Mouse (Mus musculus): Measurements from ENCODE around the gene Ppp1r12b. TPM values are rescaled to one million over a fixed set of nuclear protein-coding genes. Genes with fewer than 3 reads are reported as not detected.

The Ppp1r12b gene
- total and polyA plus RNA-seq, 3 experiments = 0.64 to 1.8 (median 1.6) TPM

GRCm38 (mm10) chr1:134714166-134714565 is 241.6 kb downstream of the Ppp1r12b start:
- H3K4me1 ChIP-seq (ENCODE audit: control insufficient read depth in 1 of 2, insufficient read depth in 2 of 2) = peaks cover 4 to 16% of the 10 kb centered on the region in 2 experiments; a peak in 3 of 4 replicates
- in situ Hi-C loops (cut with MboI; ENCODE audit: low pct_ligation_motif_present, low pct_unique_long_range_greater_than_20kb, low sequenced_read_pairs) (no loop called here), dilution Hi-C loops (cut with MboI; ENCODE audit: extremely low pct_ligation_motif_present, extremely low pct_unique_long_range_greater_than_20kb, low sequenced_read_pairs) (no loop called here)
- H3K4me3 ChIP-seq (replicated peaks in 1 of 3; ENCODE audit: low read depth in 2 of 3, low read length in 2 of 3, poor library complexity in 1 of 3) = no peak overlapping the region
- no peaks in the 10 kb centered on the region for H3K79me2 ChIP-seq (replicated peaks; ENCODE audit: control insufficient read depth, extremely low read depth, insufficient read depth, poor library complexity, severe bottlenecking)
- peaks cover 95% of the 10 kb centered on the region for H3K27me3 ChIP-seq (replicated peaks)
- no peak overlapping the region for H3K9ac ChIP-seq (ENCODE audit: insufficient read depth, low read depth)
- TF ChIP-seq ZC3H11A (IDR thresholded peaks at IDR 0.05; ENCODE audit: low read depth, low read length) = no peak
- no peak for TF ChIP-seq POLR2A (IDR thresholded peaks at IDR 0.05; ENCODE audit: low read depth, low read length)
- no peak for TF ChIP-seq MAFK (IDR thresholded peaks at IDR 0.05; ENCODE audit: insufficient replicate concordance, low read length)
- no peak for TF ChIP-seq EP300 (IDR thresholded peaks at IDR 0.05; ENCODE audit: low read length)
- no peak for TF ChIP-seq E2F4 (IDR thresholded peaks at IDR 0.05; ENCODE audit: insufficient replicate concordance, low read depth, low read length)
- TF ChIP-seq PAX5 (IDR thresholded peaks at IDR 0.05; ENCODE audit: low read length) = no peak
- TF ChIP-seq RAD21 (IDR thresholded peaks at IDR 0.05; ENCODE audit: low read depth, low read length) = no peak
- DNase-seq (ENCODE audit: extremely low read depth) = no peak
- no peaks in the 10 kb centered on the region for H3K9me3 ChIP-seq (replicated peaks; ENCODE audit: low read length)
- H3K36me3 ChIP-seq (replicated peaks in 1 of 2; ENCODE audit: control insufficient read depth in 1 of 2, insufficient read depth in 1 of 2, low read length in 1 of 2) = no peaks in the 10 kb centered on the region
- no peak overlapping the region for H3K27ac ChIP-seq (ENCODE audit: insufficient read depth, low read depth)
- H3K4me2 ChIP-seq (ENCODE audit: insufficient read depth, low read depth, poor library complexity, severe bottlenecking) = no peak overlapping the region

GRCm38 (mm10) chr1:134713421-134713969 is 242.2 kb downstream of the Ppp1r12b start:
- Histone ChIP-seq H3K27ac (ENCODE audit: insufficient read depth, low read depth) (no peak overlapping the region), H3K4me3 (replicated peaks in 1 of 3; ENCODE audit: low read depth in 2 of 3, low read length in 2 of 3, poor library complexity in 1 of 3) (no peak overlapping the region), H3K27me3 (replicated peaks) (peaks cover 94% of the 10 kb centered on the region), H3K9me3 (replicated peaks; ENCODE audit: low read length) (no peaks in the 10 kb centered on the region), H3K4me1 (ENCODE audit: control insufficient read depth in 1 of 2, insufficient read depth in 2 of 2) (peaks cover 3 to 18% of the 10 kb centered on the region in 2 experiments; a peak in 3 of 4 replicates), H3K79me2 (replicated peaks; ENCODE audit: control insufficient read depth, extremely low read depth, insufficient read depth, poor library complexity, severe bottlenecking) (no peaks in the 10 kb centered on the region), H3K36me3 (replicated peaks in 1 of 2; ENCODE audit: control insufficient read depth in 1 of 2, insufficient read depth in 1 of 2, low read length in 1 of 2) (no peaks in the 10 kb centered on the region), H3K4me2 (ENCODE audit: insufficient read depth, low read depth, poor library complexity, severe bottlenecking) (no peak overlapping the region), H3K9ac (ENCODE audit: insufficient read depth, low read depth) (no peak overlapping the region)
- TF ChIP-seq POLR2A (IDR thresholded peaks at IDR 0.05; ENCODE audit: low read depth, low read length) (no peak), IRF4 (IDR thresholded peaks at IDR 0.05; ENCODE audit: low read depth, low read length) (no peak), MAFK (IDR thresholded peaks at IDR 0.05; ENCODE audit: insufficient replicate concordance, low read length) (no peak), USF1 (IDR thresholded peaks at IDR 0.05; ENCODE audit: low read depth, low read length) (no peak), ZC3H11A (IDR thresholded peaks at IDR 0.05; ENCODE audit: low read depth, low read length) (no peak), CTCF (conservative IDR thresholded peaks at IDR 0.05 in 1 of 2, IDR thresholded peaks at IDR 0.05 in 1 of 2; ENCODE audit: low read depth in 2 of 2, low read length in 2 of 2) (no peak), GABPA (IDR thresholded peaks at IDR 0.05; ENCODE audit: insufficient replicate concordance, low read depth, low read length) (no peak), RCOR1 (conservative IDR thresholded peaks at IDR 0.05; ENCODE audit: low read depth, low read length) (no peak), ZNF384 (IDR thresholded peaks at IDR 0.05; ENCODE audit: low read depth, low read length) (no peak), CHD1 (IDR thresholded peaks at IDR 0.05; ENCODE audit: low read depth, low read length) (no peak), CHD2 (IDR thresholded peaks at IDR 0.05; ENCODE audit: low read length) (no peak), BHLHE40 (IDR thresholded peaks at IDR 0.05; ENCODE audit: low read depth, low read length) (no peak), NELFE (IDR thresholded peaks at IDR 0.05; ENCODE audit: low read depth, low read length) (no peak), UBTF (IDR thresholded peaks at IDR 0.05; ENCODE audit: low read depth, low read length) (no peak)
- no peak for DNase-seq (ENCODE audit: extremely low read depth)
- in situ Hi-C loops (cut with MboI; ENCODE audit: low pct_ligation_motif_present, low pct_unique_long_range_greater_than_20kb, low sequenced_read_pairs) = no loop called here
- dilution Hi-C loops (cut with MboI; ENCODE audit: extremely low pct_ligation_motif_present, extremely low pct_unique_long_range_greater_than_20kb, low sequenced_read_pairs) = no loop called here

Data from CH12.LX (cell line).